Mouse (Mus musculus) lung, adult 2 months (tissue): ENCODE data around the gene Iglon5.

Experiments
- CTCF ChIP-seq: fragments of 200-500 bp; IDR thresholded peaks from 2 replicates; pipeline ENCODE4 v1.5.1; 2011; ENCODE audit warnings: mild to moderate bottlenecking, low read length, control low read depth; ENCODE audit not compliant: insufficient read depth
- POLR2A ChIP-seq: fragments of 200-500 bp; IDR thresholded peaks from 2 replicates; pipeline ENCODE4 v1.6.1; 2011; ENCODE audit warnings: low read depth, mild to moderate bottlenecking, control low read depth, low read length, borderline replicate concordance; ENCODE audit errors: extremely low read depth

GRCm38 (mm10) chr7:43441071-43441470 is 48.8 kb downstream of the Iglon5 start:
- TF ChIP-seq CTCF (no peak), POLR2A (no peak)
